Mouse (Mus musculus): ENCODE measurements at regions not wholly inside any gene's neighbourhood (a gene's known extent, or its start where the extent isn't known, plus 50 kb on each side); places are given as distances from the start of the nearest gene placed in this dataset.
A peak's percentile ranks its signal among the peaks of the same experiment; 100 is the strongest.

- Histone ChIP-seq H3K36me3 (replicated peaks in 1 of 2; ENCODE audit: control insufficient read depth in 1 of 2, insufficient read depth in 1 of 2, low read length in 1 of 2) (no peaks in the 10 kb centered on the region), H3K79me2 (replicated peaks; ENCODE audit: control insufficient read depth, extremely low read depth, insufficient read depth, poor library complexity, severe bottlenecking) (no peaks in the 10 kb centered on the region), H3K4me3 (replicated peaks in 1 of 3; ENCODE audit: low read depth in 2 of 3, low read length in 2 of 3, poor library complexity in 1 of 3) (no peak overlapping the region), H3K4me2 (ENCODE audit: insufficient read depth, low read depth, poor library complexity, severe bottlenecking) (no peak overlapping the region), H3K9me3 (replicated peaks; ENCODE audit: low read length) (no peaks in the 10 kb centered on the region), H3K27ac (ENCODE audit: insufficient read depth, low read depth) (no peak overlapping the region), H3K27me3 (replicated peaks) (no peaks in the 10 kb centered on the region), H3K9ac (ENCODE audit: insufficient read depth, low read depth) (no peak overlapping the region), H3K4me1 (ENCODE audit: control insufficient read depth in 1 of 2, insufficient read depth in 2 of 2) (peaks cover 0 to 9% of the 10 kb centered on the region in 2 experiments; a peak in 2 of 4 replicates)
- in situ Hi-C loops (cut with MboI; ENCODE audit: low pct_ligation_motif_present, low pct_unique_long_range_greater_than_20kb, low sequenced_read_pairs) (no loop called here), dilution Hi-C loops (cut with MboI; ENCODE audit: extremely low pct_ligation_motif_present, extremely low pct_unique_long_range_greater_than_20kb, low sequenced_read_pairs) (no loop called here)
- TF ChIP-seq ELF1 (IDR thresholded peaks at IDR 0.05; ENCODE audit: low read depth, low read length) (no peak), NELFE (IDR thresholded peaks at IDR 0.05; ENCODE audit: low read depth, low read length) (no peak), JUND (conservative IDR thresholded peaks at IDR 0.05; ENCODE audit: low read depth, low read length) (no peak), ZMIZ1 (IDR thresholded peaks at IDR 0.05; ENCODE audit: low read depth, low read length) (no peak), RCOR1 (conservative IDR thresholded peaks at IDR 0.05; ENCODE audit: low read depth, low read length) (no peak), IRF4 (IDR thresholded peaks at IDR 0.05; ENCODE audit: low read depth, low read length) (no peak)
- DNase-seq (ENCODE audit: extremely low read depth): no peak
Measured at GRCm38 (mm10) chr3:149086086-149086485, 95.7 kb upstream of the Adgrl2 start.

GRCm38 (mm10) chr3:149084861-149085598 is 94.7 kb upstream of the Adgrl2 start:
- in situ Hi-C loops (cut with MboI; ENCODE audit: low pct_ligation_motif_present, low pct_unique_long_range_greater_than_20kb, low sequenced_read_pairs) (no loop called here), dilution Hi-C loops (cut with MboI; ENCODE audit: extremely low pct_ligation_motif_present, extremely low pct_unique_long_range_greater_than_20kb, low sequenced_read_pairs) (no loop called here)
- Histone ChIP-seq H3K27ac (ENCODE audit: insufficient read depth, low read depth) (no peak overlapping the region), H3K9ac (ENCODE audit: insufficient read depth, low read depth) (no peak overlapping the region), H3K36me3 (replicated peaks in 1 of 2; ENCODE audit: control insufficient read depth in 1 of 2, insufficient read depth in 1 of 2, low read length in 1 of 2) (no peaks in the 10 kb centered on the region), H3K4me3 (replicated peaks in 1 of 3; ENCODE audit: low read depth in 2 of 3, low read length in 2 of 3, poor library complexity in 1 of 3) (no peak overlapping the region), H3K4me1 (ENCODE audit: control insufficient read depth in 1 of 2, insufficient read depth in 2 of 2) (peaks cover 0 to 9% of the 10 kb centered on the region in 2 experiments; a peak in 2 of 4 replicates), H3K27me3 (replicated peaks) (no peaks in the 10 kb centered on the region), H3K79me2 (replicated peaks; ENCODE audit: control insufficient read depth, extremely low read depth, insufficient read depth, poor library complexity, severe bottlenecking) (no peaks in the 10 kb centered on the region), H3K9me3 (replicated peaks; ENCODE audit: low read length) (no peaks in the 10 kb centered on the region), H3K4me2 (ENCODE audit: insufficient read depth, low read depth, poor library complexity, severe bottlenecking) (no peak overlapping the region; the same call in 1 of the 2 replicates)
- TF ChIP-seq JUN (IDR thresholded peaks at IDR 0.05; ENCODE audit: insufficient read depth, low read depth, low read length) (no peak), TBP (conservative IDR thresholded peaks at IDR 0.05; ENCODE audit: low read depth, low read length) (no peak), NELFE (IDR thresholded peaks at IDR 0.05; ENCODE audit: low read depth, low read length) (0 out of 2 replicates have a peak, but pooled peaks have one; percentile 13), MAZ (IDR thresholded peaks at IDR 0.05; ENCODE audit: low read depth, low read length) (no peak), ELF1 (IDR thresholded peaks at IDR 0.05; ENCODE audit: low read depth, low read length) (no peak)
- no peak for DNase-seq (ENCODE audit: extremely low read depth)

- dilution Hi-C loops (cut with MboI; ENCODE audit: extremely low pct_ligation_motif_present, extremely low pct_unique_long_range_greater_than_20kb, low sequenced_read_pairs) (no loop called here), in situ Hi-C loops (cut with MboI; ENCODE audit: low pct_ligation_motif_present, low pct_unique_long_range_greater_than_20kb, low sequenced_read_pairs) (no loop called here)
- DNase-seq (ENCODE audit: extremely low read depth): no peak
- Histone ChIP-seq H3K4me3 (replicated peaks in 1 of 3; ENCODE audit: low read depth in 2 of 3, low read length in 2 of 3, poor library complexity in 1 of 3) (no peak overlapping the region), H3K4me1 (ENCODE audit: control insufficient read depth in 1 of 2, insufficient read depth in 2 of 2) (peaks cover 0 to 4% of the 10 kb centered on the region in 2 experiments; a peak in 2 of 4 replicates), H3K9me3 (replicated peaks; ENCODE audit: low read length) (no peaks in the 10 kb centered on the region), H3K36me3 (replicated peaks in 1 of 2; ENCODE audit: control insufficient read depth in 1 of 2, insufficient read depth in 1 of 2, low read length in 1 of 2) (no peaks in the 10 kb centered on the region), H3K27me3 (replicated peaks) (no peaks in the 10 kb centered on the region), H3K79me2 (replicated peaks; ENCODE audit: control insufficient read depth, extremely low read depth, insufficient read depth, poor library complexity, severe bottlenecking) (no peaks in the 10 kb centered on the region), H3K9ac (ENCODE audit: insufficient read depth, low read depth) (no peak overlapping the region), H3K4me2 (ENCODE audit: insufficient read depth, low read depth, poor library complexity, severe bottlenecking) (no peak overlapping the region), H3K27ac (ENCODE audit: insufficient read depth, low read depth) (no peak overlapping the region)
- TF ChIP-seq RCOR1 (conservative IDR thresholded peaks at IDR 0.05; ENCODE audit: low read depth, low read length) (no peak), TBP (conservative IDR thresholded peaks at IDR 0.05; ENCODE audit: low read depth, low read length) (no peak), SIN3A (IDR thresholded peaks at IDR 0.05; ENCODE audit: low read length) (no peak), SMC3 (IDR thresholded peaks at IDR 0.05; ENCODE audit: low read depth, low read length) (no peak), POLR2AphosphoS2 (IDR thresholded peaks at IDR 0.05; ENCODE audit: low read depth, low read length) (no peak), TCF12 (IDR thresholded peaks at IDR 0.05; ENCODE audit: low read depth, low read length) (no peak)
Measured at GRCm38 (mm10) chr3:149083391-149083790, 93.0 kb upstream of the Adgrl2 start.
